Mouse (Mus musculus): ENCODE results near the gene Pced1b.

DNA sequence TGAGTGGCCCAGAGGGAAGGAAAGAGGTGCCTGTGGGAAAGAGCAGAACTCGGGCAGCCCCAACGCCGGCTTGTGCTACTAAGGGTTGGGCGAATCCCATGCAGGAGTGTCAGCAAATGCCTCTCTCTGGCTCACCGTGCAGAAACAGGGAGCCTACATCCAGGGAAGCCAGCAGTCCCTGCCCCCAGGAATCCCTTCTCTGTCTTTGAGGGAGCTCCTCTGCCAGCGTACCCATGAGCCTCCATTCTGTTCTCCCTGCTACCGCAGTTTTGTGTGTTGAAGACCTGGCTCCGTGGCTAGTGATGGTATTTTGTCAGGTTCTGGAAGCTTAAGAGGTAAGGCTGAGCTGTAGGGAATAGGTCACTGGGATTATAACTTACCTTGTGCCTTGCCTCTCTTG, 33.2 kb downstream of the Pced1b start:
- TF ChIP-seq POLR2A (IDR thresholded peaks at IDR 0.05; ENCODE audit: borderline replicate concordance, extremely low read depth, low read depth, low read length) (no peak), CTCF (IDR thresholded peaks at IDR 0.05; ENCODE audit: insufficient read depth, low read length) (no peak)
